Mouse (Mus musculus) kidney, adult 2 months (tissue): Measurements from ENCODE around the gene Aqp11. TPM values are rescaled to one million over a fixed set of nuclear protein-coding genes. Genes with fewer than 3 reads are reported as not detected.

Source experiments
- DNase-seq: peaks from one replicate; pipeline ENCODE4 v3.0.0; 2021
- H3K27ac ChIP-seq: fragments of 200-500 bp; 2 replicates; pipeline ENCODE4 v1.5.1; 2012; ENCODE audit warnings: low read depth, low read length, control low read depth, inconsistent platforms; ENCODE audit not compliant: insufficient read depth
- H3K27me3 ChIP-seq: fragments of 200-500 bp; replicated peaks from 2 replicates; pipeline ENCODE4 v1.6.1; 2012; ENCODE audit warnings: mild to moderate bottlenecking, moderate library complexity, low read length, inconsistent platforms; ENCODE audit not compliant: control insufficient read depth, insufficient read depth
- H3K36me3 ChIP-seq: fragments of 200-500 bp; 2 replicates; pipeline ENCODE4 v1.6.1; 2012; ENCODE audit warnings: mild to moderate bottlenecking, moderate library complexity, low read length, inconsistent platforms; ENCODE audit not compliant: control insufficient read depth, insufficient read depth
- H3K4me1 ChIP-seq: fragments of 200-500 bp; 2 replicates; pipeline ENCODE4 v1.6.1; 2011; ENCODE audit warnings: low read length; ENCODE audit not compliant: control insufficient read depth, insufficient read depth
- H3K4me3 ChIP-seq: fragments of 200-500 bp; 2 replicates; pipeline ENCODE4 v1.5.1; 2011; ENCODE audit warnings: mild to moderate bottlenecking, low read depth, low read length, control low read depth; ENCODE audit not compliant: insufficient read depth
- CTCF ChIP-seq: fragments of 200-500 bp; conservative IDR thresholded peaks from 2 replicates; pipeline ENCODE4 v1.5.1; 2011; ENCODE audit warnings: low read depth, mild to moderate bottlenecking, control low read depth, low read length, moderate library complexity, mixed read lengths; ENCODE audit not compliant: insufficient read depth, insufficient read length
- POLR2A ChIP-seq: fragments of 200-500 bp; IDR thresholded peaks from one replicate; pipeline ENCODE4 v1.6.1; 2011; ENCODE audit warnings: low read depth, low read length, control low read depth
- WGBS: fragments of 180-500 bp; shearing (Covaris S2); methylation state at CpG from one replicate; pipeline ENCODE4 v1.1.7; 2018; 5-methylcytosine and 5-hydroxymethylcytosine counted together
- polyA plus RNA-seq: library from polyadenylated mRNA; depleted of rRNA; stranded (reverse); fragments of >200 nt; gene quantifications from 2 replicates; pipeline ENCODE4 v1.2.3, GENCODE M21; 2012

Gene Aqp11
- polyA plus RNA-seq, 1 experiment, result 62.0 TPM

- Histone ChIP-seq H3K4me1 (peaks cover 6% of the 10 kb centered on the region; the same call in 1 of the 2 replicates), H3K4me3 (no peak overlapping the region), H3K27ac (no peak overlapping the region), H3K36me3 (no peaks in the 10 kb centered on the region), H3K27me3 (no peaks in the 10 kb centered on the region)
- TF ChIP-seq CTCF, result no peak
- no peak for TF ChIP-seq POLR2A
- peak; percentile 56 for DNase-seq
- WGBS, result 60% methylated on average over 3 of the region's 3 CpGs
Measured at GRCm38 (mm10) chr7:97730427-97730826, 7.7 kb downstream of the Aqp11 start.

GRCm38 (mm10) chr7:97728666-97729614 is 9.1 kb downstream of the Aqp11 start:
- H3K4me3 ChIP-seq, result no peak overlapping the region
- H3K27me3 ChIP-seq, result no peaks in the 10 kb centered on the region
- H3K4me1 ChIP-seq, result peaks cover 3% of the 10 kb centered on the region; the same call in 1 of the 2 replicates
- H3K27ac ChIP-seq, result no peak overlapping the region
- DNase-seq, result no peak
- TF ChIP-seq POLR2A, result no peak
- no peak for TF ChIP-seq CTCF
- no peaks in the 10 kb centered on the region for H3K36me3 ChIP-seq
- WGBS, result 75% methylated on average over 14 of the region's 14 CpGs

GRCm38 (mm10) chr7:97726778-97727177 is 11.3 kb downstream of the Aqp11 start:
- Histone ChIP-seq H3K36me3 (no peaks in the 10 kb centered on the region; the same call in 1 of the 2 replicates), H3K27ac (no peak overlapping the region), H3K4me3 (no peak overlapping the region), H3K4me1 (peaks cover 3% of the 10 kb centered on the region; the same call in 1 of the 2 replicates), H3K27me3 (no peaks in the 10 kb centered on the region)
- 76% methylated on average over 7 of the region's 7 CpGs for WGBS
- DNase-seq, result no peak
- TF ChIP-seq POLR2A, result no peak

- DNase-seq, result no peak
- peaks cover 3% of the 10 kb centered on the region; the same call in 1 of the 2 replicates for H3K4me1 ChIP-seq
- no peaks in the 10 kb centered on the region for H3K27me3 ChIP-seq
- H3K4me3 ChIP-seq, result no peak overlapping the region
- 82% methylated on average over 7 of the region's 7 CpGs for WGBS
- TF ChIP-seq POLR2A, result no peak
- TF ChIP-seq CTCF, result no peak
- no peak overlapping the region for H3K27ac ChIP-seq
- H3K36me3 ChIP-seq, result no peaks in the 10 kb centered on the region; the same call in 1 of the 2 replicates
Measured at GRCm38 (mm10) chr7:97726080-97726479, 12.0 kb downstream of the Aqp11 start.

GRCm38 (mm10) chr7:97725401-97725800 is 12.7 kb downstream of the Aqp11 start:
- H3K27ac ChIP-seq, result no peak overlapping the region
- no peak for DNase-seq
- H3K4me3 ChIP-seq, result no peak overlapping the region
- H3K27me3 ChIP-seq, result no peaks in the 10 kb centered on the region
- no peaks in the 10 kb centered on the region for H3K4me1 ChIP-seq
- TF ChIP-seq POLR2A (no peak), CTCF (no peak)
- no peaks in the 10 kb centered on the region; the same call in 1 of the 2 replicates for H3K36me3 ChIP-seq
- WGBS, result 98% methylated on average over 6 of the region's 6 CpGs

GRCm38 (mm10) chr7:97723646-97724538 is 14.2 kb downstream of the Aqp11 start:
- WGBS, result 85% methylated on average over 11 of the region's 11 CpGs
- no peaks in the 10 kb centered on the region for H3K4me1 ChIP-seq
- H3K27ac ChIP-seq, result no peak overlapping the region
- no peak for DNase-seq
- TF ChIP-seq CTCF (no peak), POLR2A (no peak)
- no peak overlapping the region for H3K4me3 ChIP-seq
- no peaks in the 10 kb centered on the region; the same call in 1 of the 2 replicates for H3K36me3 ChIP-seq
- no peaks in the 10 kb centered on the region for H3K27me3 ChIP-seq

- H3K27ac ChIP-seq, result no peak overlapping the region
- DNase-seq, result no peak
- H3K36me3 ChIP-seq, result no peaks in the 10 kb centered on the region; the same call in 1 of the 2 replicates
- H3K4me1 ChIP-seq, result no peaks in the 10 kb centered on the region
- TF ChIP-seq POLR2A (no peak), CTCF (no peak)
- WGBS, result 92% methylated on average over 7 of the region's 7 CpGs
- H3K27me3 ChIP-seq, result no peaks in the 10 kb centered on the region
- no peak overlapping the region for H3K4me3 ChIP-seq
Measured at GRCm38 (mm10) chr7:97722278-97722918, 15.7 kb downstream of the Aqp11 start.
